Mouse (Mus musculus): ENCODE measurements around the gene Tmtc2.

GRCm38 (mm10) chr10:105192071-105192470, 382.2 kb downstream of the Tmtc2 start:
- TF ChIP-seq CTCF (IDR thresholded peaks at IDR 0.05; ENCODE audit: low read depth, low read length) (no peak), EP300 (IDR thresholded peaks at IDR 0.05; ENCODE audit: insufficient read depth, low read depth, low read length) (no peak)

Measured in ES-Bruce4 (cell line).